Mouse (Mus musculus) intestine, embryonic 14.5 days (tissue): ENCODE measurements around the gene Cdk6. TPM values are rescaled to one million over a fixed set of nuclear protein-coding genes. Genes with fewer than 3 reads are reported as not detected.

Source experiments
- ATAC-seq: fragments of 200-750 bp; cut with Nextera tagmentation; replicated peaks from 2 replicates; pipeline ENCODE4 v1.8.0; 2017; ENCODE audit warnings: low read depth, moderate number of reproducible peaks, moderate TSS enrichment, moderate library complexity; ENCODE audit not compliant: low FRiP score, low TSS enrichment
- DNase-seq: peaks from one replicate; pipeline ENCODE4 v3.0.0-alpha.2; 2018; ENCODE audit warnings: low spot score
- H3K27ac ChIP-seq: fragments of 300-500 bp; sonication (generic); 2 replicates; pipeline ENCODE4 v1.5.1; 2014; ENCODE audit warnings: low read depth, mild to moderate bottlenecking, control low read depth
- H3K27me3 ChIP-seq: fragments of 300-500 bp; sonication (generic); replicated peaks from 2 replicates; pipeline ENCODE4 v1.6.1; 2014; ENCODE audit warnings: low read length, control low read depth; ENCODE audit not compliant: control insufficient read depth, insufficient read depth
- H3K36me3 ChIP-seq: fragments of 300-500 bp; sonication (generic); 2 replicates; pipeline ENCODE4 v1.6.1; 2014; ENCODE audit warnings: low read length, control low read depth; ENCODE audit not compliant: control insufficient read depth, insufficient read depth
- H3K4me1 ChIP-seq: fragments of 300-500 bp; sonication (generic); replicated peaks from 2 replicates; pipeline ENCODE4 v1.6.1; 2014; ENCODE audit warnings: low read length, control low read depth, mixed read lengths; ENCODE audit not compliant: control insufficient read depth, insufficient read depth
- H3K4me2 ChIP-seq: fragments of 300-500 bp; sonication (generic); 2 replicates; pipeline ENCODE4 v1.6.1; 2014; ENCODE audit warnings: low read length
- H3K4me3 ChIP-seq: fragments of 300-500 bp; sonication (generic); 2 replicates; pipeline ENCODE4 v1.5.1; 2014; ENCODE audit warnings: low read depth, low read length, control low read depth, mixed read lengths
- H3K9ac ChIP-seq: fragments of 300-500 bp; sonication (generic); 2 replicates; pipeline ENCODE4 v1.6.1; 2014; ENCODE audit warnings: mild to moderate bottlenecking, low read length
- H3K9me3 ChIP-seq: fragments of 300-500 bp; sonication (generic); 2 replicates; pipeline ENCODE4 v1.6.1; 2016; ENCODE audit warnings: low read length, control low read depth; ENCODE audit not compliant: control insufficient read depth
- WGBS: fragments of 180-500 bp; shearing (Covaris S2); extraction: QIAGEN DNeasy Blood & Tissue Kit; methylation state at CpG from one replicate; pipeline ENCODE4 v1.1.7; 2014; 5-methylcytosine and 5-hydroxymethylcytosine counted together
- polyA plus RNA-seq: library from polyadenylated mRNA; unstranded; fragments of >200 nt; fragmentation: Nextera tagmentation; extraction: Ambion mirVana; gene quantifications from 2 replicates; pipeline ENCODE4 v1.2.1, GENCODE M21; 2014

Gene Cdk6
- polyA plus RNA-seq, 1 experiment from 2014 or later, result 41.3 TPM

GRCm38 (mm10) chr5:3486579-3487282 is 145.4 kb downstream of the Cdk6 start:
- no peak overlapping the region for H3K4me3 ChIP-seq
- no peaks in the 10 kb centered on the region for H3K9me3 ChIP-seq
- ATAC-seq (no peak), DNase-seq (no peak)
- no peaks in the 10 kb centered on the region for H3K27me3 ChIP-seq
- 52% methylated on average over 7 of the region's 7 CpGs for WGBS
- H3K27ac ChIP-seq, result no peak overlapping the region
- H3K4me1 ChIP-seq, result peaks cover 7% of the 10 kb centered on the region; the same call in 1 of the 2 replicates
- H3K9ac ChIP-seq, result no peak overlapping the region
- peaks cover 7% of the 10 kb centered on the region; the same call in 1 of the 2 replicates for H3K36me3 ChIP-seq
- no peak overlapping the region for H3K4me2 ChIP-seq

- no peak overlapping the region for H3K27ac ChIP-seq
- no peak overlapping the region for H3K9ac ChIP-seq
- ATAC-seq (no peak), DNase-seq (no peak)
- H3K9me3 ChIP-seq, result no peaks in the 10 kb centered on the region
- H3K4me2 ChIP-seq, result no peak overlapping the region
- no peaks in the 10 kb centered on the region for H3K27me3 ChIP-seq
- WGBS, result 58% methylated on average over 16 of the region's 16 CpGs
- H3K4me3 ChIP-seq, result no peak overlapping the region
- H3K4me1 ChIP-seq, result peaks cover 7% of the 10 kb centered on the region; the same call in 1 of the 2 replicates
- H3K36me3 ChIP-seq, result peaks cover 7% of the 10 kb centered on the region; the same call in 1 of the 2 replicates
Observed at GRCm38 (mm10) chr5:3488146-3488774, 147.0 kb downstream of the Cdk6 start.

- no peak overlapping the region for H3K4me2 ChIP-seq
- DNase-seq (no peak), ATAC-seq (no peak)
- H3K4me3 ChIP-seq, result no peak overlapping the region
- no peaks in the 10 kb centered on the region for H3K9me3 ChIP-seq
- no peaks in the 10 kb centered on the region for H3K27me3 ChIP-seq
- H3K4me1 ChIP-seq, result peaks cover 7% of the 10 kb centered on the region; the same call in 1 of the 2 replicates
- peaks cover 7% of the 10 kb centered on the region; the same call in 1 of the 2 replicates for H3K36me3 ChIP-seq
- no peak overlapping the region for H3K9ac ChIP-seq
- no peak overlapping the region for H3K27ac ChIP-seq
- 92% methylated on average over 3 of the region's 3 CpGs for WGBS
Observed at GRCm38 (mm10) chr5:3490358-3490757, 149.1 kb downstream of the Cdk6 start.

GRCm38 (mm10) chr5:3491084-3491483 is 149.8 kb downstream of the Cdk6 start:
- no peak for ATAC-seq
- no peaks in the 10 kb centered on the region for H3K27me3 ChIP-seq
- WGBS, result 40% methylated on average over 9 of the region's 9 CpGs
- peaks cover 7% of the 10 kb centered on the region; the same call in 1 of the 2 replicates for H3K4me1 ChIP-seq
- H3K4me3 ChIP-seq, result no peak overlapping the region
- H3K27ac ChIP-seq, result 0 out of 2 replicates have a peak overlapping the region, but pooled peaks have one; percentile 9
- no peak overlapping the region for H3K9ac ChIP-seq
- no peaks in the 10 kb centered on the region for H3K36me3 ChIP-seq
- peak; percentile 58 for DNase-seq
- H3K4me2 ChIP-seq, result no peak overlapping the region
- H3K9me3 ChIP-seq, result no peaks in the 10 kb centered on the region

- no peaks in the 10 kb centered on the region for H3K36me3 ChIP-seq
- H3K9ac ChIP-seq, result no peak overlapping the region
- H3K27me3 ChIP-seq, result no peaks in the 10 kb centered on the region
- H3K9me3 ChIP-seq, result no peaks in the 10 kb centered on the region
- DNase-seq (no peak), ATAC-seq (no peak)
- no peak overlapping the region for H3K4me3 ChIP-seq
- 59% methylated on average over 5 of the region's 5 CpGs for WGBS
- H3K4me2 ChIP-seq, result no peak overlapping the region
- peaks cover 7% of the 10 kb centered on the region; the same call in 1 of the 2 replicates for H3K4me1 ChIP-seq
- no peak overlapping the region for H3K27ac ChIP-seq
Observed at GRCm38 (mm10) chr5:3491883-3492282, 150.6 kb downstream of the Cdk6 start.

GRCm38 (mm10) chr5:3492776-3493636 is 151.7 kb downstream of the Cdk6 start:
- no peaks in the 10 kb centered on the region for H3K27me3 ChIP-seq
- H3K4me2 ChIP-seq, result no peak overlapping the region
- ATAC-seq (no peak), DNase-seq (no peak)
- no peak overlapping the region for H3K4me3 ChIP-seq
- H3K4me1 ChIP-seq, result peaks cover 7% of the 10 kb centered on the region; the same call in 1 of the 2 replicates
- H3K27ac ChIP-seq, result no peak overlapping the region
- no peaks in the 10 kb centered on the region for H3K9me3 ChIP-seq
- 88% methylated on average over 13 of the region's 13 CpGs for WGBS
- H3K9ac ChIP-seq, result no peak overlapping the region
- no peaks in the 10 kb centered on the region for H3K36me3 ChIP-seq

GRCm38 (mm10) chr5:3493968-3494367 is 152.7 kb downstream of the Cdk6 start:
- Histone ChIP-seq H3K4me2 (no peak overlapping the region), H3K4me3 (no peak overlapping the region), H3K27ac (no peak overlapping the region), H3K4me1 (peaks cover 7% of the 10 kb centered on the region; the same call in 1 of the 2 replicates), H3K9me3 (no peaks in the 10 kb centered on the region), H3K9ac (no peak overlapping the region), H3K27me3 (no peaks in the 10 kb centered on the region), H3K36me3 (no peaks in the 10 kb centered on the region)
- DNase-seq (no peak), ATAC-seq (no peak)
- 94% methylated on average over 9 of the region's 9 CpGs for WGBS

- ATAC-seq (no peak), DNase-seq (no peak)
- Histone ChIP-seq H3K9me3 (no peaks in the 10 kb centered on the region), H3K36me3 (no peaks in the 10 kb centered on the region), H3K4me1 (peaks cover 7% of the 10 kb centered on the region; the same call in 1 of the 2 replicates), H3K4me2 (no peak overlapping the region), H3K4me3 (no peak overlapping the region), H3K27me3 (no peaks in the 10 kb centered on the region), H3K9ac (no peak overlapping the region), H3K27ac (no peak overlapping the region)
- whole genome bisulfite sequencing, result 76% methylated on average over 8 of the region's 8 CpGs
Observed at GRCm38 (mm10) chr5:3494452-3495187, 153.3 kb downstream of the Cdk6 start.
